Mouse (Mus musculus) R1 (cell line): ENCODE results near the gene Cldn1.

Experiments used
- DNase-seq: peaks from one replicate; pipeline ENCODE4 v3.0.0-alpha.2; 2018; ENCODE audit warnings: low read depth, low spot score

Gene Cldn1

DNA sequence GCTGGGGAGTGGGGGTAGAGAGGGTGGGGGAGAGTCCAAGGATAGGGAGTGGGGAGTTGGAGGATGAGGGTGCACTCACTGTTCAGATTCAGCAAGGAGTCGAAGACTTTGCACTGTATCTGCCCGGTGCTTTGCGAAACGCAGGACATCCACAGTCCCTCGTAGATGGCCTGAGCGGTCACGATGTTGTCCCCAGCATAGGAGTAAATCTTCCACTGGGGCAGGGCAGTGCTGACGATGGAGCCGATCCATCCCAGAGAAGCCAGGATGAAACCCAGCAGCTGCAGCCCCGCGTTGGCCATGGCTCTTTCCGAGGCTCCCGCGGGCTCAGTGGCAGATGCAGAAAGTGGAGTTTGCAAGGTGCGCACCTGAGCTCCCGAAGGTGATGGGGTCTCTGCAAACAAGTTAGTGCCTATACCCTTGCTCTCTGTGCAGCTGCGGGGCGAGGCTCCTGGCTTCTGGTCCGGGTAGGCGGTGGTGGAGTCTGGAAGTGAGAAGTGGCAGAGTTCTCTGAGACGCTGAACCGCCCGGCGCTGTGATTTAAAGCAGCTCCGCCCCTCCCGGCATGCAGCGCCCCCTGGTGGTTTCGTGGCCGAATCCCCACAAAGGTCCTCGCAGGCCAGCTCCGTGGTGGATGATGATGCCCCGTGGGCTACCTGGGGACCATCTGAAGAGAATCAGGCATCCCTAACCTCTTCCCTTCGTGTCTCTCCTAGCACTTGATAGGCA lies at the start of gene Cldn1:
TSS of gene Cldn1 (minus strand) at position 517 of the 729 bp plus-strand sequence.
- DNase-seq = peak; percentile 74

DNA sequence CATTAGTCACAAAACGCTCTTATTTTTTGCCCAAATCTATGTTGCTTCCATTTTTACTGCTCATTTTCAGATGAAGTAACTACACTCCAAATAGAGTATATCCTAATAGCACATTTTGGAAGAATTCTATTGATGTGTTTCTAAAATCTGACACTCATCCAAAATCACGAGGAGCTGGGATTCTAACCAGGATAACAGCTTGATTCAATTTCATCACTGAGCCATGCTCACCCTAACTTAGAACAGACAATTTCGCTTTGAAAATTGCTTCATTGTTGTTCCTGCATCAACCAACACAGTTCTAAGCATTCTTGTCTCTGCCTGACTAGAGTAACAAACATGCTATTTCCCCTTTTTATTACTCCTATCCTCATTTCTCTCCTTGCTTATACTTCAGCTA lies 47.0 kb upstream of the Cldn1 start:
- DNase-seq = no peak

DNA sequence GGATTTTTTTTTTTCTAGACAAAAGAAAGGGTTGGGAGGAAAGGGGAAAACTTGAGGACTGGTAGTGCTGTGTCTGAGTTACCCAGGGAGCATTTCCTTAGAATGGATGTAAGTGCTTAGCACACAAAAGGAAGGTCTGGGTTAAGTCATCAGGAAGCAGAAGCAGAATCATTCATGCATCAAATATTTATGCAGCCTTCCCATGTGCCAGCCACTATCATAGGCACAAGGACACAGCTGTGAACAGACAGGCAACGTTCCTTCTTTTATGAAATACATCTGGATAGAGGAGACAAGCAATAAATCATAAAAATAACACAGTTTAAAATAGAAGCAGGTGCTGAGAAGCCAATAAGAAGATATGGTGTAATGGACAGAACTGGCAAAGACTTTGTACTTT lies 32.4 kb upstream of the Cldn1 start:
- no peak for DNase-seq

DNA sequence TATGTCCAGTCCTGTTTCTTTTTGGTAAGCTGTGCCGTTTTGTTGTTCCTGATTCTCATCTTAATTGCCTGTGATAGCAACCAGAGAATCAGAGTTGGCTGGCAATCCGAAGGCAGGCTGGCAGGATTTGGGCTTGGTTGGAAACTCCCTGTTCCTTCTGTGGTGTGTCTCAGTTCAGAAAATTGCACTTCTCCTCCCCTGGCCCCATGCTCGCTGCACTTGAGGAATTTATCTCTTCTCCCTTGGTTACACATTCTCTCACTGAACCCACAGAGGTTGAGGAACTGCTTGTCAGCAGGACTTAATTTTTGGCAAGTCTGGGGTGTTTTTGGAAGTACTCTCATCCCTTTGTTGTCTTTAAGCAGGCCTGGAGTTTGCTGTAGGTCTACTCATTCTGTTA lies 29.3 kb upstream of the Cldn1 start:
- DNase-seq = no peak

DNA sequence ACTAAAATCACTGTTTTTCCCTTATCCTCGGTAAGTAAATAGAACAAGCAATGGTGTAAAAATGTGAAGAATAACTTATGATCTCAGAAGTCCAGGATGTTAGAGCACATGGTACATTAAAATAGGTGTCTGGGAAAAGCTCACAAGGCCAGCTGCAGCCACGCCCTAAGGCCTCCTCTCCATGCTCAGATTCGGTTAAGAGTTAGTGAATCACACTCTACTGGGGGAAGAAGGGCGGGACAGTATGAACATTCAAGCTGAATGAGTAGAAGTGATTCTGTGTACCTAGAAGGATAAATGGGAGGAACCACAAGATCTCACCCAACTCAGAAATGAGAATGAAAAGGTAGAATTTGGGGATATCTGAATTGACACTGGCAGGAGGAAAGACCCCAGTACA lies 28.9 kb upstream of the Cldn1 start:
- DNase-seq = no peak

DNA sequence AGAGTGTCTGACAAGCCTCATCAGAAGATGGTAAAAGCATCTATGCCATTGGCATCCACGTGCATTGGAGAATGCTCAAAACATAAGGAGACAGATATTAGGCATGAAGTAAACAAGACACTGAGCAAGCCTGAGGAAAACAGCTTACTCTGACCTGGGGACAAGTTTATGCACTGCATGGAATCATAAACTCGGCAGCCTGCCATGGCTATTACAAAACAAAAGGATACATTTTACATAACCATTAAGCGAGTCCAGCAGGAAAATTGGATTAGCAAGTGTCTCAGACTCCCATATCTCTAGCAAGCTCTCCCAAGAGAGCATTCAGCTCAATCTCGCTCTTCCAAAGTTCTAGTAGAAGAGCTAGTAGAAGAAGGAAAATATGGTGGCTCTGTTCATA lies 19.3 kb upstream of the Cldn1 start:
- DNase-seq = no peak

DNA sequence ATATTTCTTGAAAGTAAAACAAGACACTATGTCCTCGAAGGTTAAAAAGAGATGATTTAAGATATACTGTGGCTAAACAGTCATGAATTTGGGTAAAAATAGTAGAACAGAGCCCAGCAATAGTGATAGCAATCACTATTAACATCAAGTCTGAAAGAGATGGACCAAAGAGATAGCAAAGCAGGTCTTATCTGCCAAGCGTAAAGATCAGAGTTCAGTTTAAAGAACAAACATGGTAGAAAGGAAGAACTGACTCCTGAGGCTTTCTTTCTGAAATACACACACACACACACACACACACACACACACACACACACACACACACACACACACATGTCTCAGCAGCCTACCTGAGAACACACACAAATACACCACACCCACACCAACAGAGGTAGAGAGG lies 14.5 kb upstream of the Cldn1 start:
- DNase-seq = no peak

DNA sequence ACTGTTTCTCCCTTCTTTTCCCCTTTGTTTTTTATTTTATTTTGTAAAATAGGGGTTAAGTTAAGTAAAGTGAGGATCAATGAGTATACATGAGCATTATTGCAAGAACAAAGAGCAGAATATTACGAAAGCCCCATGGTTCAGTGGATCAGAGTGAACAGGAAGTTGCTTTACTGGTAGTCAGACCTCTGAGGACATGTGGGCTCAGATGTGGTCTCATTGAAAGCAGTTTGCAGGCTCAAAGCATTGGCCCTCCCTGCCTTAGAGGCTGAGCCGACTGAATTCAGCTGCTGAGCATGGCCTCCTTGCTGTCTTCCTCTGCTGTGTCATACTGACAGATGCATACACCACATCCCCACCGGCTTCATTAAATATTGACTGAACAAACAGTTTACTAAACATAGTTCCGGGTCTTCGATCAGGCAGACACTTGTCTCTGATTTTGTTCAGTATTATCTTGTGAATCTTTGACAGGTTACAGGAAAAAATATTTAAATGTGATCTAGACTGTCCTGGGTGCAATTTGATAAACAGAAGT lies 12.5 kb upstream of the Cldn1 start:
- no peak for DNase-seq

DNA sequence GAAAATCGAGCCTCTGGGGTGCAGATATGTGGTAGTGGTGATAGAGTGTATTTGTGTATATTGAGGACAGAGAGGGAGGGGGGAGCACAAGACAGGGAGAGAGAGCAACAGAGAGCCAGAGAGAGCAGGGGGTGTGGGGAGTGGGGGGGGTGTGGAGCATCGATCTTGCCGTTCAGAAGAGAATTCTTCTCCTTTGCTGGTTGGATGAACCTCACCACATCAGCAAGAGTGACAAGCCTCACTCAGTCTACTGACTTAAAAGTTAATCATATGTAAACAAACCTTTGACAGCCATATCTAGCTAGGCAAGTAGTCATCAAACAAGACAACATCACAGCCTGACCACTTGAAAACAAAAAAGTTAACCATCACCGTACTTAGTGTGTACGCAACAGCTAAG lies 5.5 kb upstream of the Cldn1 start:
- DNase-seq = no peak

DNA sequence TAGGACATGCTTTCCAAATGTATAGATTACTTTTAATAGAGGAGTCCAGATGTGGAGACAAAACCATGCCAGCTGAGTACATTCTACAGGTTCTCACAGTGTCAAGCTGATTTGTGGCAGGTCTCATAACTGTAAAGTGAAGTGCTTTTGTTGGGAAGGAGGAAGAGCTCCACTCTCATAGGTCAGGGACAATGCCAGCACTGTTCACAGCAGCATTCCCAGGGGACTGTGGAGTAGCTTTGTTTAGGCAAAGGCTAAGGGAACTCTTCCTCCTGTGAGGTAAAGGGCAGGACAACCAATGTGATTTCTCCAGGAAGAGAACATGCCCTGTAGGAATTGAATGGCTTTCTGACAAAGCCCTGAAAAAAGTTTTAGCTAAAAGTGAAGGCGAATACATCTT lies 1.5 kb downstream of the Cldn1 start:
- DNase-seq = no peak

DNA sequence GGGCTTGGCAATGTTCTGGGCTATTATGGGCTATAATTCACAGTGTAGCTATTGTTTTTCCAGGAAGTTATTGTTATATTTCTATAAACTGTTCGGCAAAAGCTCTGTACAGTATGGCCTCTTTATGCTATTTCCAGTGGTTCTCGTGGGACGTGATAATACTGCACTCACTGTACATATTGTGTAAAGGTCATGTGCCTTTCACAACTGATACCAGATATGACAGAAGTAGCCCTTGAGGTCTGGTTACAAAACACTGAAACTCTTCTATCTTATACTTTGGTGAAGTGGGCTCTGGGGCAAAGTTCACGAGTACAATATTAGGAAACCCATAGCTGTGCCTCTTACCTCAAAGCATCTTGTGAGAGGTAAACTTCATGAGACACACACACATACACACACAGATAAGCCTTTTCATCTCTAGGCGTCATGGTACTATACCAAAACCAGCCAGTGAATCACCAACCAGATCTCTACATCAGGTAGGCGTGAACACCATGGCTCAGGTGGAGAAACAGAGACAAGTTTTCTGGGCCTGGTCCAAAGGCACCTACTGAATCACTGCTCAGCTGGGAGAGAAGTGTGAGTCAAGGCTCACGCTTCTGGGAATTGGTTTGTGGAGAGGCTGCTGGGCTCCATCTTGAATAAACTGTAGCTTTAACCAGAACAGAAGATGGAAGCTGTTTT lies 2.5 kb downstream of the Cldn1 start:
- no peak for DNase-seq

DNA sequence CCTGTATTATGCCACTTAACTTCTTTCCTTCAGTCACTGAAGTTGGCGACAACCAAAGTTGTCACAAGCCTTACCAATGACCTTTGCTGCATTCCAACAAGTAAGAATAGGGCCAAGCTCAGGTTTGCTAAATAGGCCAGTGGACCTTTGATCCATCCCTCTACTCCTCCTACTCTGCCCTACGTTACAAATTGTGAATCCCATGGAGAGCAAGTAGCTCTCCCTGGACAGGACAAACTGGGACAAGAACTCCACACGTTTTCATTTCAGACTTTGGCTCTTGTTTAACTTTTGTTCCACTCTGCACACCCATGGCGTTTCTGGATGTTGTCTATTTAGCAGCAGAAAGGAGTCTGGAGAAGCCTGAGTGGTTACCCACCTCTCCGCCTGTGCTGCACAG lies 3.5 kb downstream of the Cldn1 start:
- peak; percentile 2 for DNase-seq

DNA sequence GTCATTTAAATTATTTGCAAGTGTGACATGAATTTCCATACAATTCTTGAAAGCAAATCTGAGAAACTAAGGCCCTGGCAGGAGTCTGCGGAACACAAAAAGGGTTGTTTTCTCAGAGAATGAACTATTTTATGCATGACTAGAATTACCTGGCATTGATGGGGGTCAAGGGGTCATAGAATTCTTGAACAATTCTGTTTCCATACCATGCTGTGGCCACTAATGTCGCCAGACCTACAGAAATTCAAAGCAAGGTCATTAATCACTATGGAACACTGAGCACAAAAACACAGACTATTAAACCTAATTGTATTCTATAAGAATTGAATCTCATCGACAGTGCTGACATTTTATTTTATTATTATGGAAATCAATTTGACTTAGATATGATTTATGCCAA lies 10.9 kb downstream of the Cldn1 start:
- DNase-seq = no peak

DNA sequence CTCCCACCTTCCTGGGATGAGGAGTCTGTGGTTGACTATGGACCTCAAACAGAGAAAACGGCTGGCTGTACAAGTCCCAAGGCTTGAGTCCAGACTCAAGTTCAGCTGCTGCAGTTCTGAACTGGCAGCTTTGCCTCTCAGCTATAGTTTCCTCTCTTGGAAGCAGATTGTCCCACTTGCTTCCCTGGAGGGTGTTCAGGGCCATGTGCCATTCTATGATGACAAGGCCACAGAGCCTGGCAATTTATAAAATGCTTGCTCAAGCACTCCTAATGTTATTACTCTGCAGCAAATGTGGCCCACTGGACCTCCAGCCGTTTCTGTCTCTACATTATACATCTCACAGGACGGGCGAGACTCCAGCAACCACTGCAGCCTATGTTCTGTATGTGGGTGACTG lies 12.0 kb downstream of the Cldn1 start:
- DNase-seq = no peak

DNA sequence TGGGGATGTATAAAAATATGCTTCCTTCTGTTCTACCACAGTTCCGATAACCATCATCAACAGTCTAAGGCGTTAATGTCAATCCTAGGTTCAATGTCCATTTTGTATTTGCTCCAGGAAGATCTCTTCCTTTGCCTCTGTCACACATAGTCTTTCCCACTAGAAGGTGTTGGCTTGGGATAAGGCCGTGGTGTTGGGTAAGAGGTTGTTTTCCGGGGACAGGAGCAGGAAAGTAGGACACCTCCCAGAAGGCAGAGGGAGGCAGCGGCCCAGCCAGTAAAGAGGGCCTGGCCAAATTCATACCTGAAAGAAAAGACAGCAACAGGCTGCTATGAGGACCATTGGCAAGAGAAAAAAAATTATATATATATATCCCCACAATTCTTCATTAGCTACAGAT lies 12.7 kb downstream of the Cldn1 start:
- DNase-seq = no peak

DNA sequence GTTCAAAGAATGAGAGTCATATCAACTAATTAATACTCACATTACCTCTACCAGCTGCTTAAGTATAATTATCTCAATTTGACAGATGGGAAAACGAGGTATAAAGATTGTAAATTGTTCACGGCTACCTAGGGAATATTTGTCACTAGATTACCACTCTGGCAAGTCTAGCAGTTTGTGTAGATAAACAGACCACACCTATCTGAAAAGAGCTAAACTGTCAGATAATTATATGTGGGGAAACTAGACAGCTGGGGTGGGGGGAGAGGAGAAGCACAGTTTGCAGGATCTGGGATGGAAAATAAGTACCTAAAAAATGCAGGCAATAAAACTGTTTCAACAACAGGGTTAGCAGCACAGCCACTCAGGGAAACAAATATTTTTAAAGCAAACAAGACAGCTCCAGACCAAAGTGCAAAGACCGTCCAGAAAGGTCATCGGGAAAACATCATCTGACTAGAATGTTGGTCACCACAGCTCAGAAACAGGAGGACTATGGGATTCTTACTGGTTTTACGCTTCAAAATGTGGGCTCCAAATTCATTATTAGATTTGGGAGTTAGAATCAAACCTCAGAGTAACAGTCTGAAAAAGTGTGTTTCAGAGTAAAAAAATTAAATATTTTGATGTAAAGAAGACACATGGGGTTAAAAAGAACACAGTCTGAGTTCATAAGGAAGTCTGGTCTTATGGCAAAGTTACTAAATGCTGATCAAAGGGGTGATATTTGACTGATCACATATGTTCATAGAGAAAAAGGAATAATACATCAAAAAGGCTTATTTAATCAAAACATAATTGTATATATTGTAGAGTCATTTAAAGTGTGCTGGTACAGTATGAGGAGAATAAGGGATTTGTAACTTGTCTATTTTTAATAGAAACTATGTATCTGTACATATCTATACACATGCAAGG lies 13.5 kb downstream of the Cldn1 start:
- no peak for DNase-seq

DNA sequence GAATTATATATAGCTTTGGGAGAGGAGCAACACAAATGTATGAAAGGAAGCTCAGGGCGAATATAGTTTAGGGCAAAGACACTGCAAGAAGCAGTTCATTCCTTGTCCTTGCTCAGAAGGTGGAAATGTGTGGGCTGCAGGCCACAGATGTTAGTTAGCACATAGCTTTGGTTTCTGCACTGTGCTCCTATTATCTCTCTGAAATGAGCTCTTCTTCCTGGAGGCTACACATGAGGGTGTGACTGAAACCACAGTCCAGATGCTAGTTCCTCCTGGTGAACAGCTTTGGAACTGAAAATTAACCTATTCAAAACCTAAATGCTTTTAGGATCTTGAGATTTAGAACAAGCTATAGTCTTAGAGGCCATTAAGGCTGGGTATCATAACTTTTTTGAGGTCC lies 16.1 kb downstream of the Cldn1 start:
- no peak for DNase-seq

DNA sequence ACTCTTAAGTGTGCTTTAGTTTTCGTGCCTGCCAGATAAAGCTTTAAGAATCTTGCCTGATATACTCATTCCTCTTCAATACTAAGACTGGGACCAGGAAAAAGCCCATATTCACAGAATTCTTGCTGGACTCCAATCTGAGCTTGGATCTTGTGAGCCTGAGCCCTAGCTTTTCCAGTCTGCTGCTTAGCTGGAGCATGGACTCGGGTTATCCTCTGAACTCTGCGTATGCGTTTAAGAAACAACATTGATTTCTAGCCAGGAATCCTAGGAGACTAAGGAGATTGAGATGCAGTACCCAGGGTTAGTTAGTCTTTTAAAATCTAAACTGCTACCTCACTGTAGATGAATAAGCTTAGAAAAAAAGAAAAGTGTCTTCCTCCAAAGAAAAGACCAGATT lies 20.9 kb downstream of the Cldn1 start:
- DNase-seq = no peak

DNA sequence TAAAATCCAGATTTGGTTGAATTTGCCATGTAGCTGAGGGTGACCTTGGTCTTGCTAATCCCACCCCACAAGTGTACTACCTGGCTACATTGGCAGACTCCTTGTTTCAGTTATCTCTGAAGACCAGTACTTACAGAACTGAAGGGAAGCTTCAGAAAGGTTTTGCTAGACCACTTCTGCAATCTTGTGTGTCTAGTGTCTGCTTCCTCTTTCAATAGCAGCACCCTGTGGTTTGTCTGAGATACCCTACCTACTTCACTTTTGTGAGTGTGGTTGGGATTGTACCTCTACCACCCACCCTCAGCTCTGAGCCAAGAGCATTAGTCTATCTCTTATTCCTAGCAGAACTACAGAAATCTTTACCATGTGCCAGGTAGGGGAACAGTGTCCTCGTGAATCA lies 22.8 kb downstream of the Cldn1 start:
- DNase-seq = no peak

DNA sequence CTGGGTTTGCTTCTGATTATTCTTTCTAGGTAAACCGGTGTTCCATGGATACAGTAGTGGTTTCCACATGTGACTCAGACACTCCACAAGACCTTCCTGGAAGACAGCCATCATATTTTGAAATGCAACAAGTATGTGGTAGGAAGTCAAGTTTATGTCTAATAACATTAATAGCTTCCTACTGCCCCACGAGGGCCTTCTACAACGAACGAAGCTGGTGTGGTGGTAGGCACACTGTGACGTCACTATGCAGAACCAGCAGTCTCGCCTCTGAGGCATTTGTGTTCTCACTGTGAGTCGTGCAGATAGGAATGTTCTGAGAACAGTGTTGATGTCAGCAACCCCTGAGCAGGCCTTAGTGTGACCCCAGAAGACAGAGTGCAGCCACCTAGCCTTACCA lies 55.4 kb downstream of the Cldn1 start:
- no peak for DNase-seq

DNA sequence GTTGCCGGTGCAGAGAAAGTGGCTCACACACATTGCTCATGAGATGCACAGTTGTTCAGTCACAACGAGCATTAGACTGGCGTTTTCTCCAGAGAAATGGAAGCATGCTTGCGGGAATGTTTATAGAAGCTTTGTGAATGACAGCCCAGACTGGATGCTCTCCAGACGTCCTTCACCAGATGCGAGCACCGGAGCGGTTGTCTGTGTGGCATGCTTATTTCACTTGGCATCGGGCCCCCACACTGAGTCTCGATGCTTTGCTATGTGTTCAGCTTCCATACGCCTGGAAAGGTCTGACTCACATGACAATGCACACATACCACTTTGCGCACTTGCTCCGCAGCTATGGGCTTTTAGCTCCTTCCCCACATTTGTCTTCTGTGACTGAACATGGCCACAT lies 56.8 kb downstream of the Cldn1 start:
- no peak for DNase-seq

DNA sequence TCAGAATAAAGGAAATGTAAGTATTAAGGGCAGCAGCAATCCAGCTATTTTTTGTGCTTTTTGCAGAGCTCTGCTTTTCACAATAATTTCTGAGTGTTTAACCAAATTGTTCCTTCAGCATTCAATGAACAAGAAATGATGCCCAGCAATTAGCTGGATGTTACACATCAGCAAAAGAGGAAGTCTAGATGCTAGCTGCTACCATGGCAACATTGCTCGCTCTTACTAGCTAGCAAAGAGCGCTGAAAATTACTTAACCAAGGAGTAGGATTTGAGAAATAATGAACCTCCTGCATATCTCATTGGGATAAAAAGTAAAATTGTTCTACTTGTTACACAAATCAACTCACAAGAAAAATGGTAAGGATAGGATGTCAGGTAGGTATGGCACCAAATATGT lies 62.2 kb downstream of the Cldn1 start:
- DNase-seq = no peak
